Mouse (Mus musculus): ENCODE data around the gene Srgap2.

Srgap2 gene

DNA sequence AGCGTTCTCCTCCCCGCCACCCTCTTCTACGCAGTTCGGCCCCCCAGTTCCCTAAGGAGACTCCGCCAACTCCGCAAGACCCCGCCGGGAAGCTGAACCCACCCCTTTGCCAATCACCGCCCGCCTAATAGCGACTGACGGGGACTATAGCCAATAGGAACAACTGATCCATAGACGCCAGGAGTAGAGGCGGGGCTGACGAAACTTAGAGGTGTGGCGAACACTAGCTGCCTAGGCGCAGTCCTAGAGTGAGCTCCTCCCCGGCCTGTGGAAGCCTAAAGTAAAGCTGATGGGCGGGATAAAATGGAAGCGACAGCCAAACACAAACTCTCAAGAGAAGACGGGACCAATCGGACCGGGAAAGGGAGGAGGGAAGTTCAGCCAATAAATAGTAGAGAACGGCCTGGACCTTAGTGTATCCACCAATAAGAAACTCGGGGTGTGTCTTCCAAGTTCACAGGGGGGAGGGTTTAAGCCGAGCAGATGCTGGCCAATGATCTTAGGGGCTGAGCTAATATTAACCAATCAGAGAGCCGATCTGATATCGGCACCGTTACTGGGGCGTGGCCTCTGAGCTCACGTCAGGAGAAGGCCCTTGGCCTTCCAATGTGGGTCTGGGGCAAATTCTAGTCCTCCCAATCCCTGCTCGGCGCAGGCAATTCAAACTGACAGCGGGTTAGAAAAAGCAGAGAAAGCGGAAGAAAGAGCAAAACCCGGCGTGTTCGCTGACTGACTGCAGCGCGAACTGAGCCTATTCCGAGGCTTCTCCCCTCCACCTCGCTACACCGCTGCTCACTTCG is at the start of gene Srgap2, which contains the start of gene Fam72a:
Gene Srgap2, minus strand, starts transcription at position 72 of the 800 bp plus-strand sequence.
Gene Fam72a, plus strand, starts transcription at position 623 of the 800 bp plus-strand sequence.
- DNase-seq (ENCODE audit: low spot score): peak; percentile 99

DNA sequence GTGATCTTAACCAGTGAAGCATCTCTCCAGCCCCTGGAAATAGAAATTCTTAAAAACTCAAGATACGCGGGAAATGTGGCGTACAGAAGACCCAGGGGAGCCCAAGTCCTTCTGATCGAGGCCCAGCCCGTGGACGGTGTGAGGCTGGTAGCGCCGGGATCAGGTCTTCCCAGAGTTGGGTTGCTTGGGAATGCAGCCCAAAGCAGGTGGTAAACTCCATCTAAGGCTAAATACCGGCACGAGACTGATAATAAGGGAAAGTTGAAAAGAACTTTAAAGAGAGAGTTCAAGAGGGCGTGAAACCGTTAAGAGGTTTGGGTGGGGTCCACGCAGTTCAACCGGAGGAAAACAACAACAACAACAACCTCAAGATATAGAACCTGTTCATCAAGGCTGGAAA is 46.6 kb upstream of the Srgap2 start:
- peak; percentile 62 for DNase-seq (ENCODE audit: low spot score)

DNA sequence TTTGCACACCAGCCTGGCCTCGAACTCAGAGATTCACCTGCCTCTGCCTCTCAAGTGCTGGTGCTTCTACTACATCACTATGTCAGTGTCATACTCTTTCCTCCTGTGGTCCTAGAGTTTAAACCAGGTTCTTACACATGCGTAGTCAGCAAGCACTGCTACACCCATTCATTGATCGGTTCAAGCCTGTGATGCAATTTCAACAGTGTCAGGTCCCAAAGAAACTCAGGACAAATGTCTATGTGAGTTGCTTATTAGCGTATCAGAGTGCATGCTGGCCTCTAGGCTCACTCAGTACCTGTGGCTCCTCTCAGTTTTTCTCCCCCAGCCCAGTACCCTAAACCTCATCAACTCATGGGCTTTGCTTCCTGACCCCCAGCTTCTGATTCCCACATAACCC is 43.2 kb upstream of the Srgap2 start:
- DNase-seq (ENCODE audit: low spot score): no peak

DNA sequence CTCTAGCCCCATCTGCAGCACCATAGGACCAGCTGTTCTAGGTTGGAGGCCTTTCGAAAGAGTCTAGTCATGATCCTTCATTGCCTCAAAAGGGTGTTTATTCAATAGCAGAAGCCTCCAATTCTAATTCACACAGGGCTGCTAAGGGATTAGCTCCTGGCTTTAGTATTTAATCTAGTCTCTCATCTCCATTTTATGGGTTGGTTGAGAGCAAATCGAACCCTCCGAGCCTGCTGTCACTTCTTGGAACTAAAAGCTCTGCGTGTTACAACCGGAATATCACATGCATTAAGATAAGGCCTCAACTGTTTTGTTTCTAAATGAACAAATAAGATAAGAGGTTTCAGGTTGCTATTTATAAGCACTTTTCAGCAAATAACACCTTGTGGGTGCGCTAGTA is 42.6 kb upstream of the Srgap2 start:
- no peak for DNase-seq (ENCODE audit: low spot score)

DNA sequence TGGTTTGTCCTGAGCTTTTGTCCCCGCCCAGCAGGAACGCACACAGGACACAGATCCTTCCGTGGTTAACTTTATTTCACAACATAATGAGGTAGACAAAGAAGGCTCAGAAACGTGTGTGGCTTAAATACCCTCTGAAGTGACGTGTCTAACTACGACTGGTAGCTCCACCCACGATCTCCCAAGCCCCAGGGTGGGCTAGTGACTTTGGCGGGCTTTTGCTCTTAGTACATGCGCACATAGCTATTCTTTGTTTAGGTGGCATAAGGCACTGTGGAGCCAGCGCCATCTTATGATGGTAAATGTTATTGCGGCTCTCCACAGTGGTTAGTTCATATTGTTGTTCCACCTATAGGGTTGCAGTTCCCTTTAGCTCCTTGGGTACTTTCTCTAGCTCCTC is 38.9 kb upstream of the Srgap2 start:
- DNase-seq (ENCODE audit: low spot score): peak; percentile 20

DNA sequence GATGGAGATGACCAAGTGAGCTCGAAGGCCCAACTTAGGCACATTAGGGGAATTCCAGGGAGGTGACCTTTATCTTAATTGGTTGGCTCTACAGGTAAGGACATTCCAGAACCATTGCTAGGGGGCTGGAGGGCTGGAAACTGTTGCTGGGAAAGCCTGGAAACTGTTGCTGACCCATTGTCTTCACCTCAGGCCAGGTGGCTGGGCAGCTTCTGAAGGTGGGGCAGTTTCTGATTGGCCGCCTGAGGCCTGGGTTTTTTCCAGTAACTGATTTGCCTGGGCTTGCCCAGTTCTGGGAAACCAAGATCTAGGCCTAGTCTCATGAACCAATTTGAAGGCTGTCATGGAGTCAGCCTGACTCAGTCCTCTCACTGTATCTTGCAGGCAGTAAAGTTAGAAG is 34.9 kb upstream of the Srgap2 start:
- no peak for DNase-seq (ENCODE audit: low spot score)

DNA sequence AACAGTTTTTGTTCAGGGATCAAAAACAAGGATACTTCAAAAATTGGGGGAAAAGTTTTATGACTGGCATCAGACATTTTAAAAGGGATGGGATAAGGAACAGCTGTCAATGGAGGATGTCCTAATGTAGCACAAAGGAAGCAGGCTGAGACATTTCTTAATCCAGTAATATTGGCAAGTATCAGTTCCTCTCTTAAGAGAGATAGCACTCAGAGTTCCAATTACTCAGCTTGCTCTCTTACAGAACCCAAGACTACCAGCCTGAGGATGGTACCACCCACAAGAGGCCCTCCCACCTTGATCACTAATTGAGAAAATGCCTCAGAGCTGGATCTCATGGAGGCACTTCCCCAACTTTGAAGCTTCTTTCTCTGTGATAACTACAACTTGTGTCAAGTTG is 33.3 kb upstream of the Srgap2 start:
- no peak for DNase-seq (ENCODE audit: low spot score)

DNA sequence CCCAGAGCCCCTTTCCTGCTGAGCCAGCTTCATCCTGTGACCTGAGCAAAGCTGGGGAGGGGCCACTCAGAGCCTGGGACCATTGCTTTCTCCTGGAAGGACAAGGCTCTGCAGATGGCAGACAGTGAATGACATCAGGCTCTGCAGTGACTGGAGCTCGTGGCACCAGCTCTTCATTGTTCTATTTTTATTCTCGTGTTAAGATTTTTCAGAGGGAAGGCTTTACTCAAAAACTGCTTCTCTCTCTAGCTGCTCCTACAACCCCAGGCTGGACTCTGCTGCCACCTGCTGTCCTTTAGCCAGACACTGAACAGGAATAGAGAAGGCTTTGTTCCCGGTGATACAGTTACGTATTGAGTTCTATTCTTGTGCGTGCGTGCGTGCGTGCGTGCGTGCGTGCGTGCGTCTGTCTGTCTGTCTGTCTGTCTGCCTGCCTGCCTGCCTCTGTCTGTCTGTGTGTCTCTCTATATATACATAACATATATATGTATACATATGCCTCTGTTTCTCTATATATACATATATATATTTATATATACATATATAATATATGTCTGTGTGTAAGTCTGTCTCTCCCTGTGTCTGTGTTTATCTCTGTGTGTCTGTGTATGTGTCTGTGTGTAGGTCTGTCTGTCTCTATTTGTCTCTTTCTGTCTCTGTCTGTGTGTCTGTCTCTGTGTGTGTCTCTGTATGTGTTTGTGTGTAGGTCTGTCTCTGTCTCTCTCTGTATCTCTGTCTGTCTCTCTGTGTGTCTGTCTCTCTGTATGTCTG is 28.1 kb upstream of the Srgap2 start:
- DNase-seq (ENCODE audit: low spot score): peak; percentile 68

DNA sequence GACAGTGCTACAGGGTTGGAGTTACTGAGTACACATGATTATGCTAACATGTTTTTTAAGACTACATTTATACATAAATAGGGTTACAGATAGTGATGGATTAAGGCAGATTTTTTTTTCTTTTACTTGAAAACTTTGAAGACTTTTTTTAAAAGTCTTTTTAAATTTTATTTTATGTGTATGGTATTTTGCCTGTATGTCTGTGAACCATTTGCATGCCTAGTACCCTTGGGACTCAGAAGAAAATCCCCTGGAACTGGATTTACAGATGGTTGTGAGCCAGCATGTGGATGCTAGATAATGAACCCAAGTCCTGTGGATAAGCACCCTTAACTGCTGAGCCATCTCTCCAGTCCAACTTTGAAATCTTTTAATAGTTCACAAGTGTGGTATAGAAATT is 26.3 kb upstream of the Srgap2 start:
- no peak for DNase-seq (ENCODE audit: low spot score)

DNA sequence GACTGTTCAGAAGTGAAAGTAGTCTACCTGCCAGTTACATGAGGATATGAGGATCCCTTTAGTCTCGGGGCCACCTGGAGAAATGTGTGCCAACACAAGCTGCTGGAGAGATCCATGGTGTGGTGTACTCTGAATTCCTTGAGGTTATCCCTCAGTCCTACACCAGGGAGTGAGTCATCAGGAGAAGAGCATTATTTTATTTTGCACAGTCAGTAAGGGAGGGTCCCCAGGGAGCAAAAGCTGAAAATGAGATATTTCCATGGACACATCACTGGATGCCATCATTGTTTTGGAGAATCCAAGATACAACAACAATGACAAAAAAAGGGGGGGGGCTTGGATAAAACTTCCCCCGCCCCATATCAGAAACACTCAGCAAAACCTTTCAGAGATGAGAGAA is 24.8 kb upstream of the Srgap2 start:
- DNase-seq (ENCODE audit: low spot score): no peak

DNA sequence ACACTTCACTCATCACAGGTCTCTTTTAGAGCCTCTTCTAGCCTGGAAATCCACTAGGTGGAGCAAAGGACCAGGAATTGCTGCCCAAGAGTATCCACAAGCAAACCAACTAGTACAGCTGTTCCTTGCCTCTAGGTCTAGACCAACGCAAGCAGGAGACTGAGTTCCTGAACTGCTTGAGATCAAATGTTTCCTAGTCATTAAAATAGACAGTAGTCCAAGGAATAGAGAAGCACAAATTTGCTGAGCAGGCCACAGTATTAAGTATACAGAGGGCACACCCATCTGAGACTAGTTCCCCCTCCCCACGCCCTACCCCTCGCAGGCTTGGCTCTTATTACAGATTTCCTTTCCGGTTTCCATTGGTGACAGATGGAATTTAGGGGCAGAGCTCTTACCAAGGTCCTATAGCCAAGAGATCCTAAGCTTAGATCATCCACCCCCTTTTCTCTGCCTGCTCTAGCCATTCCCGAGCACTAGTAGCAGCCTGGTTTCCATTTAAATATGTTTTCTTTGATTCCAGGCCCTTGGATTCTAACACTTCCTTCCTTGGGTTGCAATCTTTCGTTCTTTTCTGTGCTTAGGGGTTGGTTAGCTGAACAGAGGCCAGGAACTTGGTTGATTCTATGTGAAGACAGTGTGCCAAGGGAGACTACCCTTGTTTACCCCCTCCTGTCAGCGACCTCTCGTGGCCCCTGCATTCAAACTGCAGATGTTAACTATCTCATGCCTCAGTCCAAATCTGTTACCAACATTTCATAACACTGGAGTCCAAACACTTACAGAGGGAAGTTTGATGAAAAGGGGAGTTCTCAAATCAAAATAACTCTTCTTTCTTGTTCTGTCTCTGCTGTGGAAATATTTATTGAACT is 21.6 kb upstream of the Srgap2 start:
- no peak for DNase-seq (ENCODE audit: low spot score)

DNA sequence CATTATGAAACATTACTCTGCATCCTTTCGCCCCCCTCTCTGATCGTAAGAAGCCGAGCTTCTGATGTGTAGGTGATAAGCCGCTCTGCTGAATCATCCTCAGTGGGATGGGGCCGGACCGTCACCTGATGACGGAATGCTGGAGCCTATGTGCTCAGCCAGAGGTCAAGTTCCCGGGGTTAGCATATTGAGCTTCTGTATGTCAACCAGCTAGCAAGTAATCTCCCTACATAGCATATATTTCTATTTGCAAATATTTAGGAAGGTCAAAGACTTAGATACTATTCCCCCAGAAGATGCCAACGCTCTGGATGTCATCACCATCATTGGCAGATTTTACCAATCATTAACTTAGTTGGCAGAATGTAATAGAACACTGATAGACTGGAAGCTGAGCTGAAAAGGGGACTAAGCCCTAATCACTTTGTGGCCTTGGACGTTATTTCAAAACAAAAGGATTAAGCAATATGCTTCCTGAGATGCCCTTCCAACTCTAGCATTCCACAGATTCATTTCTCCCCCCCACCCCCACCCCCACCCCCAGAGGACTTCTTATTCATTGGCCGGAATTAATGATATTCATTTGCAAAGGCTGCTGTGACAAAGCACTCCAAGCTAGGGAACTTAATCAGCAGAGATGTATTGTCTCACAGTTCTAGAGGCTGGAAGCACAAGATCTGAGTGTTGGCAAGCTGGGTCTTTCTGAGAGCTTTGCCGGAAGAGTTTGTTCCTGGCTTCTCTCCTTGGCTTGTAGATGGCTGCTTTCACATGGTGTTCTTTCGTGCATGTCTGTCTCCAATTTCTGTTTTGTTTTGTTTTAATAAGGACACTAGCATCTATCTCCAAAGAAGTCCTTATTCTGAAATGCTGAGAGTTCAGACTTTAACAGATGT is 19.9 kb upstream of the Srgap2 start:
- no peak for DNase-seq (ENCODE audit: low spot score)

DNA sequence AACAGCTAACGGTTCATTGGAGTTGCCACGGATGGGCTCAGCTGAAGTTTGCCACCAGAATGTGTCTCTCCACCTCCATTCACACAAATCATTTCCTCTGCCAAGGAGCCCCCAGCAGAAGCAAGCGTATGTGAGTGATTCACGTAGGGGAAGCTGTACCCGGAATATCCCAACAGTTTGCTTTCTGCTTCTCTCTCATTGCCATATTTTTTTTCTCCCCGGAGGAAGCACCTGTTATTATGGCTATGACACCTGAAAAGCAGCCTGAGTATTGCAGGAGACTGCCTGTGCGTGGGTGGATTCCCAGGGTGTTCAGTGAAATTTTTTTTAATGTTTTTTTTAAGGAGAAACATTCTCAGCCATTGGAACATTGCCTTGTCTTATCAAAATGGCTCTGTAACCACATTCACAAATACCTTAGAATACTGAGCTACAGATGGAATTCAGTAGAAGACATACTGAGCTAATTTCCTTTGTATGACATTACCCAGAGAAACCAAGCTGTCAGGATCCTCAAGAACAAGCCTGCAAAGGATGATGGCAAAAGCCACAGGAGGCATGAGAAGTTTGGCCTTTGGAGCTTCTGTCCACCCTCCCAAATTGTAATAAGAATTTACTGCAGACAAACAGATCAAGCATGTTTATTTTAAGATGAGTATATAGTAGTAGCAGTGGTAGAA is 16.9 kb upstream of the Srgap2 start:
- no peak for DNase-seq (ENCODE audit: low spot score)

DNA sequence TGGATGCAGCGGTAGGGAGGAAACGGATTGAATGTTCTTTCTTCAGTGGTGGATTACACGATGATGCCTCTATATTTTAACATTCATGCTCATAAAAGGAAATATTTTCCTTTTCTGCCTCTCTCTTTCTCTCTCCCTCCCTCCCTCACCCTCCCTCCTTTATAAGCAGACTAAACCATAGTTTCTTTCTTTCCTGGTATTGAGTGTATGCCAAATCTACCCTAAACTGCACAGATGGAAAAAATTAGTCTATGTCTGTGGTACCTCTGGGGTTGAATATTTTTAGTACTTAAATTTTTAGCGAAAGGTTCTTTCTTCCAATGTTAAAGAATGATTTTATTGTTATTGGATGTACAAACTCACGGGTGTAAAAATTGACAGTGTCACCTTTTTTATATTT is 14.8 kb upstream of the Srgap2 start:
- DNase-seq (ENCODE audit: low spot score): no peak

DNA sequence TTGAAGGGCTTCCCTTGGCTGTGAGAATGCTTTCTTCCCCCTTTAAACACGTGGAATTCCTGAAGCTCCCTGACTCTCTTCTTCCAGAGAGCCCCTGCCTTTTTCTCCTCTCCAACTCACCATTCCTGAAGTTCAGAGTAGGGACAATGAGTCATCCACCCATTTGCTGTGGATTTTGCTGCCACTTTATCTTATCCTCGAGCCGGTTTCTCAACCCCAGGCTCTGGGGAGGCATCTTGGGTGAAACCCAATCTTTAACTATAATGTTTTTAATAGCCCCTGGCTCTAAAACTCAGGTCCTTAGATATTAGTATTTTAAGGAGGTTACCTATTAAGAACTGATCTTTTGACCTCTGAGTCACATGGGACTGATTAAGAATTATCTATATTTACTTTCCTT is 14.3 kb upstream of the Srgap2 start:
- DNase-seq (ENCODE audit: low spot score): no peak

DNA sequence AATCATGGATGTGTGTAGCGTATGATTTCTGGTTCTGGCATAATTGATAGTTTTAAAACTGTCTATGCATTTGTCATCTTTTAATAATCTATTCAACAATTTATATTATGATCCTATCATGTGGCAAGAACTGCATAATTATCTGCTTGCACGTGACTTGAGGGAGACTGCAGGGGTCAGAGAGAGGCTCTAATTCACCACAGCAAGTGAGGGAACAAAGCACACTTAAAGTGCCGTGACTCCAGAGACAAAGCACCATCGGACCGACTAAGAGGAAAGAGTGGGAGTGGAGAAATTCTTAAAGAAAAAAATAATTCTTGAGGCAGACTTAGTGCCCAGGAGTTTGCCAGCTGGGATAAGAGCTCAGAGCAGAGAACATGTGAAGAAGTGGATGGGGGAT is 13.6 kb upstream of the Srgap2 start:
- DNase-seq (ENCODE audit: low spot score): no peak

DNA sequence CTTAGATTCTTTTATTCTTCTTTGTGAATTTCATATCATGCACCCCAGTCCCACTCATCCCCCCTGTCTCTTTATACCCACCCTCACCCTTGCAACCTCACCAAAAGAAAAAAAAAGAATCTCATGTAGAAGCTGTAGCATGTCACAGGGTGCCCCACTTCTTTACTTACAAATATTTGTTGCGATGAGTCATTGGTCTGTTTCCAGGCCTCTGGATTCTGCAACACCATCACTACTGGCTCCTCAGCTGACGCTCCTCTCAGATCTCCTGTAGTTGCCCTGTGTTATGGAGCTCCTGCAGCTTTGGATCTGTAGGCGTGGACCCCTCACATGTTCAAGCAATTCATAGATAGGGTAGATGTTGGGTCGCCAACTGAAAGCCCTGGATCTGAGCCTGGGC is 12.6 kb upstream of the Srgap2 start:
- DNase-seq (ENCODE audit: low spot score): no peak

DNA sequence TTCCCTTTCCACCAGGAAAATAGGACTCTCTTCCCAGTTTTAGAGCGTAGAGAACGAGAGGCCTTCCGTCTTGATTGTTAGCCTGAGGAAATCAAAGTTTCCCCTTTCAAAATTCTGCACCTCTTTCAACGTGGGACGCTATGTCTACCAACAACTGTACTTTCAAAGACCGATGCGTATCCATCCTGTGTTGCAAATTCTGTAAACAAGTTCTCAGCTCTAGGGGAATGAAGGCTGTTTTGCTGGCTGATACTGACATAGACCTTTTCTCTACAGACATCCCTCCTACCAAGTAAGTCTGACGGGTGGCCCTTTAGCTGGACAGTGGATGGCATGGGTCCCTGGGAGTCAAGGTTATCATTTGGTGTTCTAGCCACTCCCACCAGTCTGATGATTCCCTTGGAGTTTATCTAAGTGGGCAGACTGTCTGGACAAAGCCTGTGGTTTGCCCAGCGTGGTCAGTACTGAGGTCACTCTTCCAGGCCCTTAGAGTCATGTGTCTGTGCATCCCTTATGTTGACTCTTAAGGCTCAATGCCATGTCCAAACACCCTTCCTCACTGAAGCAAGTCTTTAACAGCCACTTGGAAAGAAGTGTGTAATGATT is 1.5 kb upstream of the Srgap2 start:
- peak; percentile 17 for DNase-seq (ENCODE audit: low spot score)

DNA sequence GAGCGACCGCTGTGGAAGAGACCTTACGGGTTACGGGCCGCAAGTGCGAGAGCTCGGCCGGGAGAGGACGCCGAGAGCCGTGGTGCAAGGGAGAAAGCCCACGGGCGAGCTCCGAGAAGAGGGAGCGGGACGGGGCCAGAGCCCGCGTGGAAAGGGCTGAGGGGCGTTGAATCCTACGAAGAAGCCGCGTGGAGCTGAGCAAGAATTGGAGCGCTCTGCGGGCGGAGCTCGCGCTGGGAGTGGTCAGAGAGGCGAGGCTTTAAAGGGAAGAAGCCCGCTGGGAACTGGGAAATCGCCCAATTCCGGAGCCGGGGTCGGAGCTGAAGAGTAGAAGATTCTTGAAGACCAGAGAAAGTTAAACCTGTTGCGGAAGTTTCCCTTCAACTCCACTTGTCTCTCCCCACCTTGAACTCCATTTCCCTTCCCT is 942 bp upstream of the Srgap2 start:
- peak; percentile 62 for DNase-seq (ENCODE audit: low spot score)

All from c-Kit-positive CD71-positive TER-119-positive erythroid progenitor cells, embryonic 14.5 days (primary cell).